In genomic region chr2:82178693-82179092, GRCm38 (mm10) we compare ENCODE assay signal across 9 mouse cellular contexts.
"Had no signal": no experiment of that assay in that cellular context is flagged by ENCODE, and none has a peak within 500 bp of the region (broad histone marks: within the 10 kb centered on the region; RNA-seq: fewer than 3 reads in every experiment).

No protein-coding gene starts in this region.

- H3K9ac ChIP-seq: limb, embryonic 13.5 days; liver, embryonic 14.5 days; midbrain, embryonic 12.5 days had no signal

- DNase-seq: kidney, adult 11 months; kidney, postnatal 14 days; left cerebral cortex, postnatal 4 days; lung, adult 18-20 months; thymus, adult 2 months; thymus, postnatal 25 days had no signal

- H3K27me3 ChIP-seq: limb, embryonic 13.5 days; midbrain, embryonic 12.5 days had no signal

- H3K4me1 ChIP-seq: limb, embryonic 13.5 days; midbrain, embryonic 12.5 days had no signal

- H3K4me3 ChIP-seq: limb, embryonic 13.5 days; midbrain, embryonic 12.5 days had no signal

- H3K9me3 ChIP-seq: limb, embryonic 13.5 days; midbrain, embryonic 12.5 days had no signal

- H3K4me2 ChIP-seq: limb, embryonic 13.5 days; midbrain, embryonic 12.5 days had no signal

- H3K27ac ChIP-seq: limb, embryonic 13.5 days; liver, embryonic 14.5 days; midbrain, embryonic 12.5 days had no signal

- H3K36me3 ChIP-seq: limb, embryonic 13.5 days; midbrain, embryonic 12.5 days had no signal
